Mouse (Mus musculus) heart, adult 2 months (tissue): ENCODE measurements around the gene Lrp10. TPM values are rescaled to one million over a fixed set of nuclear protein-coding genes. Genes with fewer than 3 reads are reported as not detected.

ENCODE experiments used
- DNase-seq, 2 experiments: peaks; one replicate each; pipeline ENCODE4 v3.0.0; 2021
- H3K27ac ChIP-seq: fragments of 200-600 bp; 2 replicates; pipeline ENCODE4 v1.8.1; 2022
- H3K27me3 ChIP-seq: fragments of 200-500 bp; 2 replicates; pipeline ENCODE4 v1.6.1; 2012; ENCODE audit warnings: mild to moderate bottlenecking, low read length, inconsistent platforms, mixed read lengths; ENCODE audit not compliant: control insufficient read depth, insufficient read depth
- H3K36me3 ChIP-seq: fragments of 200-500 bp; 2 replicates; pipeline ENCODE4 v1.6.1; 2012; ENCODE audit warnings: low read length, inconsistent platforms; ENCODE audit not compliant: control insufficient read depth, insufficient read depth
- H3K4me1 ChIP-seq: fragments of 200-500 bp; 2 replicates; pipeline ENCODE4 v1.6.1; 2011; ENCODE audit warnings: low read length; ENCODE audit not compliant: control insufficient read depth, insufficient read depth
- H3K4me3 ChIP-seq: fragments of 200-600 bp; 2 replicates; pipeline ENCODE4 v1.8.1; 2022
- H3K79me2 ChIP-seq: fragments of 200-500 bp; replicated peaks from 2 replicates; pipeline ENCODE4 v1.6.1; 2012; ENCODE audit warnings: mild to moderate bottlenecking, inconsistent platforms, low read length, moderate library complexity, mixed read lengths; ENCODE audit not compliant: control insufficient read depth, insufficient read depth
- H3K9ac ChIP-seq: fragments of 200-500 bp; 2 replicates; pipeline ENCODE4 v1.6.1; 2012; ENCODE audit warnings: low read depth, mild to moderate bottlenecking, control low read depth, inconsistent platforms, low read length, mixed read lengths
- CTCF ChIP-seq: fragments of 200-600 bp; IDR thresholded peaks from 2 replicates; pipeline ENCODE4 v1.8.1; 2022; ENCODE audit warnings: antibody characterized with exemption, mild to moderate bottlenecking, moderate library complexity
- EP300 ChIP-seq: fragments of 200-500 bp; IDR thresholded peaks from 2 replicates; pipeline ENCODE4 v1.6.1; 2011; ENCODE audit warnings: low read depth, low read length, control low read depth; ENCODE audit not compliant: insufficient read depth
- POLR2A ChIP-seq: fragments of 200-500 bp; IDR thresholded peaks from 2 replicates; pipeline ENCODE4 v1.6.1; 2011; ENCODE audit warnings: mild to moderate bottlenecking, low read depth, low read length, control low read depth; ENCODE audit not compliant: insufficient read depth
- WGBS: fragments of 180-500 bp; shearing (Covaris S2); methylation state at CpG from one replicate; pipeline ENCODE4 v1.1.7; 2018; 5-methylcytosine and 5-hydroxymethylcytosine counted together
- intact Hi-C: fragments of 180-260 bp; cut with DNase I; formaldehyde crosslinking; loops from one replicate; pipeline ENCODE4 v1.15.1; 2025
- polyA plus RNA-seq: library from polyadenylated mRNA; depleted of rRNA; stranded (reverse); fragments of >200 nt; gene quantifications from 2 replicates; pipeline ENCODE4 v1.2.3, GENCODE M21; 2012
- total RNA-seq, 2 experiments: library from RNA; stranded (reverse); gene quantifications; 2 replicates each; pipeline ENCODE4 v1.2.3; 2021

Gene Lrp10
- total and polyA plus RNA-seq, 3 experiments, result 47.6 to 72.4 (median 60.6) TPM

- TF ChIP-seq POLR2A (no peak), CTCF (no peak), EP300 (no peak)
- Histone ChIP-seq H3K27me3 (no peaks in the 10 kb centered on the region), H3K79me2 (no peaks in the 10 kb centered on the region), H3K36me3 (no peaks in the 10 kb centered on the region), H3K4me3 (no peak overlapping the region), H3K4me1 (0 out of 2 replicates have a peak, but pooled peaks cover 1% of the 10 kb centered on the region), H3K27ac (no peak overlapping the region), H3K9ac (no peak overlapping the region)
- no peak for DNase-seq
- WGBS, result 75% methylated on average over 7 of the region's 7 CpGs
- intact Hi-C loops, result loop anchor here (10.0 kb wide), 1 partner anchor 375 kb away; no protein-coding TSS in a partner anchor
These were observed 24.3 kb upstream of the Lrp10 start for GRCm38 (mm10) chr14:54439610-54440009.

- Histone ChIP-seq H3K79me2 (no peaks in the 10 kb centered on the region), H3K27ac (no peak overlapping the region), H3K27me3 (no peaks in the 10 kb centered on the region), H3K4me1 (0 out of 2 replicates have a peak, but pooled peaks cover 1% of the 10 kb centered on the region), H3K9ac (no peak overlapping the region), H3K4me3 (no peak overlapping the region), H3K36me3 (no peaks in the 10 kb centered on the region)
- no peak for TF ChIP-seq EP300
- TF ChIP-seq CTCF, result no peak
- no peak for TF ChIP-seq POLR2A
- 86% methylated on average over 14 of the region's 14 CpGs for WGBS
- intact Hi-C loops, result loop anchor here (10.0 kb wide), 1 partner anchor 376 kb away; no protein-coding TSS in a partner anchor
- no peak for DNase-seq
These were observed 23.4 kb upstream of the Lrp10 start for GRCm38 (mm10) chr14:54440538-54440937.

GRCm38 (mm10) chr14:54441365-54441764 lies 22.6 kb upstream of the Lrp10 start:
- no peak for DNase-seq
- H3K27ac ChIP-seq, result no peak overlapping the region
- 0 out of 2 replicates have a peak, but pooled peaks cover 1% of the 10 kb centered on the region for H3K4me1 ChIP-seq
- no peaks in the 10 kb centered on the region for H3K79me2 ChIP-seq
- intact Hi-C loops, result loop anchor here (10.0 kb wide), 1 partner anchor 377 kb away; no protein-coding TSS in a partner anchor
- TF ChIP-seq POLR2A, result no peak
- no peak for TF ChIP-seq CTCF
- no peak for TF ChIP-seq EP300
- H3K4me3 ChIP-seq, result no peak overlapping the region
- H3K36me3 ChIP-seq, result no peaks in the 10 kb centered on the region
- WGBS, result 77% methylated on average over 4 of the region's 4 CpGs
- no peaks in the 10 kb centered on the region for H3K27me3 ChIP-seq
- H3K9ac ChIP-seq, result no peak overlapping the region

GRCm38 (mm10) chr14:54442548-54442947 lies 21.4 kb upstream of the Lrp10 start:
- Histone ChIP-seq H3K4me1 (0 out of 2 replicates have a peak, but pooled peaks cover 1% of the 10 kb centered on the region), H3K9ac (no peak overlapping the region), H3K4me3 (no peak overlapping the region), H3K27me3 (no peaks in the 10 kb centered on the region), H3K79me2 (no peaks in the 10 kb centered on the region), H3K27ac (no peak overlapping the region), H3K36me3 (no peaks in the 10 kb centered on the region)
- no peak for DNase-seq
- 68% methylated on average over 3 of the region's 3 CpGs for WGBS
- TF ChIP-seq EP300, result no peak
- TF ChIP-seq CTCF, result no peak
- TF ChIP-seq POLR2A, result no peak
- intact Hi-C loops, result loop anchor here (10.0 kb wide), 1 partner anchor 378 kb away; no protein-coding TSS in a partner anchor

- WGBS, result 36% methylated on average over 3 of the region's 3 CpGs
- TF ChIP-seq EP300 (no peak), POLR2A (no peak), CTCF (no peak)
- Histone ChIP-seq H3K9ac (no peak overlapping the region), H3K27ac (peak overlapping the region; percentile 69), H3K4me3 (no peak overlapping the region), H3K36me3 (no peaks in the 10 kb centered on the region), H3K4me1 (0 out of 2 replicates have a peak, but pooled peaks cover 1% of the 10 kb centered on the region), H3K27me3 (no peaks in the 10 kb centered on the region), H3K79me2 (no peaks in the 10 kb centered on the region)
- peak; percentile 69 to 71 for DNase-seq
- intact Hi-C loops, result loop anchor here (10.0 kb wide), 1 partner anchor 378 kb away; no protein-coding TSS in a partner anchor
These were observed 20.7 kb upstream of the Lrp10 start for GRCm38 (mm10) chr14:54443196-54443595.

- Histone ChIP-seq H3K9ac (no peak overlapping the region), H3K4me3 (no peak overlapping the region), H3K27ac (peak overlapping the region; percentile 67), H3K4me1 (peaks cover 3% of the 10 kb centered on the region; the same call in 1 of the 2 replicates), H3K27me3 (no peaks in the 10 kb centered on the region), H3K79me2 (no peaks in the 10 kb centered on the region), H3K36me3 (no peaks in the 10 kb centered on the region)
- 44% methylated on average over 15 of the region's 15 CpGs for WGBS
- DNase-seq, result peak; percentile 73 to 84
- intact Hi-C loops, result loop anchor here (10.0 kb wide), 1 partner anchor 379 kb away; no protein-coding TSS in a partner anchor
- TF ChIP-seq POLR2A (no peak), EP300 (0 out of 2 replicates have a peak, but pooled peaks have one; percentile 27)
These were observed 20.0 kb upstream of the Lrp10 start for GRCm38 (mm10) chr14:54443712-54444618.
